Mouse (Mus musculus): ENCODE measurements around the gene Car10. TPM values are rescaled to one million over a fixed set of nuclear protein-coding genes. Genes with fewer than 3 reads are reported as not detected.

The Car10 gene
- polyA plus RNA-seq, 1 experiment from 2014 or later: 0.05 TPM

GRCm38 (mm10) chr11:93309981-93310380, 212.2 kb downstream of the Car10 start:
- DNase-seq (ENCODE audit: low spot score) (no peak), ATAC-seq (ENCODE audit: low FRiP score, low TSS enrichment) (no peak)
- TF ChIP-seq CTCF (IDR thresholded peaks at IDR 0.05; ENCODE audit: low read depth): no peak
- no peak for TF ChIP-seq EP300 (optimal IDR thresholded peaks at IDR 0.05)
- H3K9ac ChIP-seq (ENCODE audit: low read length): no peak overlapping the region
- H3K27ac ChIP-seq (replicated peaks): no peak overlapping the region
- no peak overlapping the region for H3K4me2 ChIP-seq (replicated peaks; ENCODE audit: low read depth)
- H3K4me1 ChIP-seq (replicated peaks; ENCODE audit: control insufficient read depth, insufficient read depth): no peaks in the 10 kb centered on the region
- no peaks in the 10 kb centered on the region for H3K9me3 ChIP-seq (ENCODE audit: control insufficient read depth, low read length)
- no peaks in the 10 kb centered on the region for H3K27me3 ChIP-seq (ENCODE audit: control insufficient read depth, insufficient read depth, low read length)
- H3K4me3 ChIP-seq (ENCODE audit: low read depth, low read length): no peak overlapping the region
- 70% methylated on average over 1 of the region's 1 CpGs for whole genome bisulfite sequencing
- no peaks in the 10 kb centered on the region for H3K36me3 ChIP-seq (ENCODE audit: control insufficient read depth, insufficient read depth, low read length)

GRCm38 (mm10) chr11:93337756-93338155, 239.9 kb downstream of the Car10 start:
- H3K36me3 ChIP-seq (ENCODE audit: control insufficient read depth, insufficient read depth, low read length): no peaks in the 10 kb centered on the region
- no peaks in the 10 kb centered on the region for H3K9me3 ChIP-seq (ENCODE audit: control insufficient read depth, low read length)
- no peak overlapping the region for H3K4me3 ChIP-seq (ENCODE audit: low read depth, low read length)
- no peak overlapping the region for H3K4me2 ChIP-seq (replicated peaks; ENCODE audit: low read depth)
- no peaks in the 10 kb centered on the region for H3K4me1 ChIP-seq (replicated peaks; ENCODE audit: control insufficient read depth, insufficient read depth)
- no peak for ATAC-seq (ENCODE audit: low FRiP score, low TSS enrichment)
- DNase-seq (ENCODE audit: low spot score): no peak
- no peaks in the 10 kb centered on the region for H3K27me3 ChIP-seq (ENCODE audit: control insufficient read depth, insufficient read depth, low read length)
- H3K27ac ChIP-seq (replicated peaks): no peak overlapping the region
- H3K9ac ChIP-seq (ENCODE audit: low read length): no peak overlapping the region
- 72% methylated on average over 3 of the region's 3 CpGs for WGBS
- TF ChIP-seq CTCF (IDR thresholded peaks at IDR 0.05; ENCODE audit: low read depth) (no peak), EP300 (optimal IDR thresholded peaks at IDR 0.05) (no peak)

- 83% methylated on average over 3 of the region's 3 CpGs for WGBS
- ATAC-seq (ENCODE audit: low FRiP score, low TSS enrichment): no peak
- H3K4me1 ChIP-seq (replicated peaks; ENCODE audit: control insufficient read depth, insufficient read depth): no peaks in the 10 kb centered on the region
Measured at GRCm38 (mm10) chr11:93343961-93344360, 246.1 kb downstream of the Car10 start.

GRCm38 (mm10) chr11:93344869-93345268, 247.0 kb downstream of the Car10 start:
- no peaks in the 10 kb centered on the region for H3K9me3 ChIP-seq (ENCODE audit: control insufficient read depth, low read length)
- no peak overlapping the region for H3K4me3 ChIP-seq (ENCODE audit: low read depth, low read length)
- no peaks in the 10 kb centered on the region for H3K27me3 ChIP-seq (ENCODE audit: control insufficient read depth, insufficient read depth, low read length)
- WGBS: 68% methylated on average over 3 of the region's 3 CpGs
- no peak overlapping the region for H3K9ac ChIP-seq (ENCODE audit: low read length)
- H3K27ac ChIP-seq (replicated peaks): no peak overlapping the region
- no peak for DNase-seq (ENCODE audit: low spot score)
- ATAC-seq (ENCODE audit: low FRiP score, low TSS enrichment): no peak
- no peak overlapping the region for H3K4me2 ChIP-seq (replicated peaks; ENCODE audit: low read depth)
- TF ChIP-seq EP300 (optimal IDR thresholded peaks at IDR 0.05): no peak
- no peak for TF ChIP-seq CTCF (IDR thresholded peaks at IDR 0.05; ENCODE audit: low read depth)
- H3K4me1 ChIP-seq (replicated peaks; ENCODE audit: control insufficient read depth, insufficient read depth): no peaks in the 10 kb centered on the region
- no peaks in the 10 kb centered on the region for H3K36me3 ChIP-seq (ENCODE audit: control insufficient read depth, insufficient read depth, low read length)

More at GRCm38 (mm10) chr11:93343961-93344360, 246.1 kb downstream of the Car10 start:
- no peak overlapping the region for H3K27ac ChIP-seq (replicated peaks)
- H3K4me3 ChIP-seq (ENCODE audit: low read depth, low read length): no peak overlapping the region
- no peak overlapping the region for H3K4me2 ChIP-seq (replicated peaks; ENCODE audit: low read depth)
- H3K9me3 ChIP-seq (ENCODE audit: control insufficient read depth, low read length): no peaks in the 10 kb centered on the region
- no peak overlapping the region for H3K9ac ChIP-seq (ENCODE audit: low read length)
- H3K36me3 ChIP-seq (ENCODE audit: control insufficient read depth, insufficient read depth, low read length): no peaks in the 10 kb centered on the region
- no peak for DNase-seq (ENCODE audit: low spot score)
- no peaks in the 10 kb centered on the region for H3K27me3 ChIP-seq (ENCODE audit: control insufficient read depth, insufficient read depth, low read length)
- TF ChIP-seq EP300 (optimal IDR thresholded peaks at IDR 0.05) (no peak), CTCF (IDR thresholded peaks at IDR 0.05; ENCODE audit: low read depth) (no peak)

GRCm38 (mm10) chr11:93361576-93361975, 263.7 kb downstream of the Car10 start:
- Histone ChIP-seq H3K27ac (replicated peaks) (no peak overlapping the region), H3K4me1 (replicated peaks; ENCODE audit: control insufficient read depth, insufficient read depth) (no peaks in the 10 kb centered on the region), H3K4me3 (ENCODE audit: low read depth, low read length) (no peak overlapping the region), H3K9me3 (ENCODE audit: control insufficient read depth, low read length) (no peaks in the 10 kb centered on the region), H3K27me3 (ENCODE audit: control insufficient read depth, insufficient read depth, low read length) (no peaks in the 10 kb centered on the region), H3K36me3 (ENCODE audit: control insufficient read depth, insufficient read depth, low read length) (no peaks in the 10 kb centered on the region), H3K4me2 (replicated peaks; ENCODE audit: low read depth) (no peak overlapping the region), H3K9ac (ENCODE audit: low read length) (no peak overlapping the region)
- ATAC-seq (ENCODE audit: low FRiP score, low TSS enrichment) (no peak), DNase-seq (ENCODE audit: low spot score) (no peak)
- WGBS: 62% methylated on average over 2 of the region's 2 CpGs
- no peak for TF ChIP-seq CTCF (IDR thresholded peaks at IDR 0.05; ENCODE audit: low read depth)
- TF ChIP-seq EP300 (optimal IDR thresholded peaks at IDR 0.05): no peak

GRCm38 (mm10) chr11:93364171-93364570, 266.3 kb downstream of the Car10 start:
- ATAC-seq (ENCODE audit: low FRiP score, low TSS enrichment): no peak
- TF ChIP-seq EP300 (optimal IDR thresholded peaks at IDR 0.05) (no peak), CTCF (IDR thresholded peaks at IDR 0.05; ENCODE audit: low read depth) (no peak)
- no peaks in the 10 kb centered on the region for H3K27me3 ChIP-seq (ENCODE audit: control insufficient read depth, insufficient read depth, low read length)
- H3K4me1 ChIP-seq (replicated peaks; ENCODE audit: control insufficient read depth, insufficient read depth): no peaks in the 10 kb centered on the region
- H3K9ac ChIP-seq (ENCODE audit: low read length): no peak overlapping the region
- no peaks in the 10 kb centered on the region for H3K9me3 ChIP-seq (ENCODE audit: control insufficient read depth, low read length)
- H3K27ac ChIP-seq (replicated peaks): no peak overlapping the region
- DNase-seq (ENCODE audit: low spot score): no peak
- no peak overlapping the region for H3K4me2 ChIP-seq (replicated peaks; ENCODE audit: low read depth)
- H3K36me3 ChIP-seq (ENCODE audit: control insufficient read depth, insufficient read depth, low read length): no peaks in the 10 kb centered on the region
- no peak overlapping the region for H3K4me3 ChIP-seq (ENCODE audit: low read depth, low read length)
